Mouse (Mus musculus) stomach, postnatal 0 days (tissue): ENCODE measurements around the gene Mios. TPM values are rescaled to one million over a fixed set of nuclear protein-coding genes. Genes with fewer than 3 reads are reported as not detected.

Experiments
- ATAC-seq: fragments of 200-750 bp; cut with Nextera tagmentation; 2 replicates; pipeline ENCODE4 v1.8.0; 2017; ENCODE audit not compliant: low FRiP score, low TSS enrichment
- DNase-seq: peaks from one replicate; pipeline ENCODE4 v3.0.0-alpha.2; 2016; ENCODE audit warnings: low spot score
- H3K27ac ChIP-seq: fragments of 300-500 bp; sonication (generic); replicated peaks from 2 replicates; pipeline ENCODE4 v1.5.1; 2014; ENCODE audit warnings: mild to moderate bottlenecking, control low read depth
- H3K27me3 ChIP-seq: fragments of 300-500 bp; sonication (generic); 2 replicates; pipeline ENCODE4 v1.6.1; 2014; ENCODE audit warnings: low read length; ENCODE audit not compliant: control insufficient read depth, insufficient read depth
- H3K36me3 ChIP-seq: fragments of 300-500 bp; sonication (generic); 2 replicates; pipeline ENCODE4 v1.6.1; 2014; ENCODE audit warnings: low read length, mixed read lengths; ENCODE audit not compliant: control insufficient read depth, insufficient read depth
- H3K4me1 ChIP-seq: fragments of 300-500 bp; sonication (generic); replicated peaks from 2 replicates; pipeline ENCODE4 v1.6.1; 2014; ENCODE audit warnings: antibody characterized with exemption; ENCODE audit not compliant: control insufficient read depth, insufficient read depth
- H3K4me2 ChIP-seq: fragments of 300-500 bp; sonication (generic); replicated peaks from 2 replicates; pipeline ENCODE4 v1.6.1; 2014; ENCODE audit warnings: low read depth, mild to moderate bottlenecking, control low read depth, moderate library complexity
- H3K4me3 ChIP-seq: fragments of 300-500 bp; sonication (generic); 2 replicates; pipeline ENCODE4 v1.5.1; 2014; ENCODE audit warnings: low read depth, low read length, control low read depth
- H3K9ac ChIP-seq: fragments of 300-500 bp; sonication (generic); 2 replicates; pipeline ENCODE4 v1.6.1; 2014; ENCODE audit warnings: mild to moderate bottlenecking, low read length, control low read depth, mixed read lengths
- H3K9me3 ChIP-seq: fragments of 300-500 bp; sonication (generic); 2 replicates; pipeline ENCODE4 v1.6.1; 2016; ENCODE audit warnings: low read length; ENCODE audit not compliant: control insufficient read depth
- CTCF ChIP-seq: IDR thresholded peaks from 2 replicates; pipeline ENCODE4 v1.5.1; 2016; ENCODE audit warnings: antibody characterized with exemption, low read depth, mild to moderate bottlenecking, moderate library complexity
- EP300 ChIP-seq: optimal IDR thresholded peaks from 2 replicates; pipeline ENCODE3; 2016; ENCODE audit warnings: antibody characterized with exemption
- WGBS: fragments of 180-500 bp; shearing (Covaris S2); extraction: QIAGEN DNeasy Blood & Tissue Kit; methylation state at CpG from one replicate; pipeline ENCODE4 v1.1.7; 2014; 5-methylcytosine and 5-hydroxymethylcytosine counted together
- polyA plus RNA-seq: library from polyadenylated mRNA; unstranded; fragments of >200 nt; fragmentation: Nextera tagmentation; extraction: Ambion mirVana; gene quantifications from 2 replicates; pipeline ENCODE4 v1.2.1, GENCODE M21; 2015

The Mios gene
- polyA plus RNA-seq, 1 experiment from 2014 or later: 11.9 TPM

- ATAC-seq (no peak), DNase-seq (no peak)
- H3K4me1 ChIP-seq: no peaks in the 10 kb centered on the region
- TF ChIP-seq EP300: no peak
- TF ChIP-seq CTCF: no peak
- H3K4me3 ChIP-seq: no peak overlapping the region
- no peak overlapping the region for H3K9ac ChIP-seq
- H3K27me3 ChIP-seq: no peaks in the 10 kb centered on the region
- no peak overlapping the region for H3K27ac ChIP-seq
- no peaks in the 10 kb centered on the region for H3K9me3 ChIP-seq
- no peaks in the 10 kb centered on the region; the same call in 1 of the 2 replicates for H3K36me3 ChIP-seq
- WGBS: 59% methylated on average over 3 of the region's 3 CpGs
- H3K4me2 ChIP-seq: no peak overlapping the region
These were observed 76.5 kb downstream of the Mios start for GRCm38 (mm10) chr6:8285401-8285960.

Other genes with a start within 250 kb of the Mios start
- gene Col28a1, start 16.6 kb upstream of the Mios start, polyA plus RNA-seq: 1.2 and 1.4 TPM in 2 replicates
- 96.9 and 99.5 TPM in 2 replicates for gene Rpa3, start 50.0 kb downstream of the Mios start, polyA plus RNA-seq
- 17.9 and 18.8 TPM in 2 replicates for gene Umad1, start 50.1 kb downstream of the Mios start, polyA plus RNA-seq
- gene Gm45062, start 50.2 kb downstream of the Mios start, polyA plus RNA-seq: 1.9 and 2.3 TPM in 2 replicates